Mouse (Mus musculus): ENCODE results near the gene Ubn2.
A peak's percentile ranks its signal among the peaks of the same experiment; 100 is the strongest.

DNA sequence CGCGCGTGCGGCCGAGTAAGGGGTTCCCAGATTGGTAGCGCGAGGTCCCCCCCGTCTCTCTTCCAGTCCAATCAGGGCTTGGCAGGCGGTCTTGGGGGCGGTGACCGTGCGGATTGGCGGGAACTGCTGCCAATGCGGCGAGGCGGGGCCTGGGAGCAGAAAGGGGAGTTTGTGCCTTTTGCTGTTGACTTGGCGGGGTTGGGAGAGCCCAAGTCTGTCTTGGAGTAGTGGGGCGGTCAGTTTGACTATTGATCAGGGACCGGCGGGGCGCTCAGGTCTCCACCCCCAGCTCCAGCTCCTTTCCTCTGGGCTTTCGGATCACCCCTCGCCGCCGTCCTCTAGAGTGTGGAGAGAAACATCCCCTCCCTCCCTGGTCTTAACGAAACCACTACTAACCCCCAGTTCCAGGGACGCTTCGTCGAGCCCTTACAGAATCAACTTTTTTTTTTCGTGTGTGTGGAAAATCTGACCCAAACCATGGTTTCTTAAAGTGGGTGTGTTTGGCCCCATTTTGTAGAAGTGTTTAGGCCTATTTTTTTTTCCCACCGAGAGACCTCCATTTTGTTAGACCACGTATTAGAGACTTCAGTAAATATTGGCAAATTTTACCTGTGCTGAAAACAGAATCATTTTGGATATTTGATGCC, 118.4 kb downstream of the Ubn2 start:
- peak; percentile 34; the same call in 1 of the 2 replicates for TF ChIP-seq TCF12 (IDR thresholded peaks at IDR 0.05; ENCODE audit: low read depth, low read length)
- TF ChIP-seq CTCF (IDR thresholded peaks at IDR 0.05 in 2 of 3, conservative IDR thresholded peaks at IDR 0.05 in 1 of 3; ENCODE audit: control insufficient read depth in 1 of 3, insufficient read depth in 1 of 3, low read depth in 2 of 3, low read length in 3 of 3, poor library complexity in 1 of 3, severe bottlenecking in 1 of 3), result no peak
- TF ChIP-seq RCOR1 (IDR thresholded peaks at IDR 0.05; ENCODE audit: low read depth, low read length), result no peak
- no peak for TF ChIP-seq USF1 (IDR thresholded peaks at IDR 0.05; ENCODE audit: low read depth, low read length)
- peak; percentile 26; the same call in 1 of the 2 replicates for TF ChIP-seq ZC3H11A (IDR thresholded peaks at IDR 0.05; ENCODE audit: low read depth, low read length)
- TF ChIP-seq UBTF (IDR thresholded peaks at IDR 0.05; ENCODE audit: borderline replicate concordance, insufficient read depth, low read depth, low read length), result no peak
- peak; percentile 69; the same call in 1 of the 2 replicates for TF ChIP-seq HCFC1 (IDR thresholded peaks at IDR 0.05; ENCODE audit: low read depth, low read length)
- TF ChIP-seq CHD1 (IDR thresholded peaks at IDR 0.05; ENCODE audit: low read depth, low read length), result peak; percentile 98
- TF ChIP-seq ZNF384 (IDR thresholded peaks at IDR 0.05; ENCODE audit: low read depth, low read length), result peak; percentile 91
- TF ChIP-seq KAT2A (conservative IDR thresholded peaks at IDR 0.05; ENCODE audit: low read depth, low read length), result peak; percentile 12; the same call in 1 of the 2 replicates
- TF ChIP-seq MYC (IDR thresholded peaks at IDR 0.05; ENCODE audit: low read depth, low read length), result no peak; the same call in 1 of the 2 replicates
- TF ChIP-seq MAZ (IDR thresholded peaks at IDR 0.05; ENCODE audit: low read depth, low read length), result peak; percentile 83; the same call in 1 of the 2 replicates
- no peak for TF ChIP-seq SMC3 (IDR thresholded peaks at IDR 0.05; ENCODE audit: low read depth, low read length)

Data from MEL (cell line).